Mouse (Mus musculus) lung, postnatal 0 days (tissue): ENCODE measurements around the gene Il18r1.

ENCODE experiments used
- CTCF ChIP-seq: IDR thresholded peaks from 2 replicates; pipeline ENCODE4 v1.5.1; 2016; ENCODE audit warnings: antibody characterized with exemption, mild to moderate bottlenecking
- EP300 ChIP-seq: IDR thresholded peaks from 2 replicates; pipeline ENCODE4 v1.6.1; 2016; ENCODE audit warnings: antibody characterized with exemption, mild to moderate bottlenecking, control low read depth

DNA sequence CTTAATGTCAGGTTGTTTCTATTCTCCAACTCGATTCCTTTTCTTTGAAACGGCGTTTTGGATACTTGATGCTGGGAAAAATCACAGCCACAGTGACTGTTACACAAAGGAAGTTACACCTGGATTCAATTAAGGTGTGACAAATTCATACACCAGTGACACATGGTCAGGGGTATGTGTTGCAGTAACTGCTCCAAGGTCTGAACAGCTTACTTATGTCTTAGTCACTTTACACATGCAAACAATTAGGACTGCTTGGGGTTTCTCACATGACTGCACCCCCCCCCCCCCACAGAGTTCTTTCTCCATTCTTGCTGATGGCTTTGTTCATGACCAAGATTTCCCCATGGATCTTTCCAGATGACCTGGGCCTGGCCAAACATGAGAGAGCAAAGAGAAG is 29.4 kb upstream of the Il18r1 start:
- TF ChIP-seq EP300: no peak
- no peak for TF ChIP-seq CTCF
